Mouse (Mus musculus) hindbrain, embryonic 13.5 days (tissue): ENCODE results near the gene Rtbdn. TPM values are rescaled to one million over a fixed set of nuclear protein-coding genes. Genes with fewer than 3 reads are reported as not detected.

Source experiments
- ATAC-seq: fragments of 200-750 bp; cut with Nextera tagmentation; 2 replicates; pipeline ENCODE4 v1.8.0; 2017; ENCODE audit warnings: moderate TSS enrichment; ENCODE audit not compliant: low FRiP score
- H3K27ac ChIP-seq: fragments of 300-500 bp; sonication (generic); 2 replicates; pipeline ENCODE4 v1.5.1; 2015; ENCODE audit warnings: inconsistent platforms, mild to moderate bottlenecking, moderate library complexity
- H3K27me3 ChIP-seq: fragments of 300-500 bp; sonication (generic); 2 replicates; pipeline ENCODE4 v1.6.1; 2015; ENCODE audit warnings: mild to moderate bottlenecking, inconsistent platforms
- H3K36me3 ChIP-seq: fragments of 300-500 bp; sonication (generic); 2 replicates; pipeline ENCODE4 v1.6.1; 2015; ENCODE audit warnings: mild to moderate bottlenecking, inconsistent platforms
- H3K4me1 ChIP-seq: fragments of 300-500 bp; sonication (generic); replicated peaks from 2 replicates; pipeline ENCODE4 v1.6.1; 2015; ENCODE audit warnings: inconsistent platforms
- H3K4me2 ChIP-seq: fragments of 300-500 bp; sonication (generic); 2 replicates; pipeline ENCODE4 v1.6.1; 2015; ENCODE audit warnings: inconsistent platforms, mild to moderate bottlenecking, moderate library complexity
- H3K4me3 ChIP-seq: fragments of 300-500 bp; sonication (generic); 2 replicates; pipeline ENCODE4 v1.5.1; 2015; ENCODE audit warnings: mild to moderate bottlenecking, inconsistent platforms
- H3K9ac ChIP-seq: fragments of 300-500 bp; sonication (generic); 2 replicates; pipeline ENCODE4 v1.6.1; 2015; ENCODE audit warnings: mild to moderate bottlenecking, inconsistent platforms
- H3K9me3 ChIP-seq: fragments of 300-500 bp; sonication (generic); 2 replicates; pipeline ENCODE4 v1.6.1; 2016; ENCODE audit warnings: inconsistent platforms
- WGBS: fragments of 180-500 bp; shearing (Covaris S2); methylation state at CpG from one replicate; pipeline ENCODE4 v1.1.7; 2015; 5-methylcytosine and 5-hydroxymethylcytosine counted together
- polyA plus RNA-seq: library from polyadenylated mRNA; unstranded; fragments of >200 nt; fragmentation: Nextera tagmentation; extraction: Ambion mirVana; gene quantifications from 2 replicates; pipeline ENCODE4 v1.2.1, GENCODE M21; 2015

The Rtbdn gene
- polyA plus RNA-seq, 1 experiment from 2014 or later: 2.4 TPM

GRCm38 (mm10) chr8:84969241-84970134 lies 22.7 kb downstream of the Rtbdn start, which contains the start of the genes Gm49661, Prdx2 and Rnaseh2a:
TSS of gene Gm49661 (minus strand) at chr8:84969433.
TSS of gene Prdx2 (plus strand) at chr8:84969587.
TSS of gene Rnaseh2a (minus strand) at chr8:84969767.
- peak within 1 kb of the TSS; percentile 90 for H3K9ac ChIP-seq
- WGBS: under 1% methylated on average over 56 of the region's 56 CpGs

GRCm38 (mm10) chr8:84970135-84970790 lies 23.5 kb downstream of the Rtbdn start:
- peak overlapping the region; percentile 74 for H3K4me3 ChIP-seq
- ATAC-seq: no peak
- WGBS: 8% methylated on average over 21 of the region's 21 CpGs
- H3K4me1 ChIP-seq: peaks cover 57% of the 10 kb centered on the region
- peak overlapping the region; percentile 90 for H3K9ac ChIP-seq
- no peaks in the 10 kb centered on the region for H3K27me3 ChIP-seq
- peaks cover 41% of the 10 kb centered on the region for H3K36me3 ChIP-seq
- H3K27ac ChIP-seq: peak overlapping the region; percentile 91
- H3K9me3 ChIP-seq: no peaks in the 10 kb centered on the region
- peak overlapping the region; percentile 98 for H3K4me2 ChIP-seq

More at GRCm38 (mm10) chr8:84969241-84970134, 22.7 kb downstream of the Rtbdn start, which contains the start of the genes Gm49661, Prdx2 and Rnaseh2a:
- Histone ChIP-seq H3K4me1 (peaks cover 56% of the 10 kb centered on the region), H3K9me3 (no peaks in the 10 kb centered on the region), H3K27ac (peak within 1 kb of the TSS; percentile 91), H3K4me2 (peak within 1 kb of the TSS; percentile 98), H3K4me3 (peak within 1 kb of the TSS; percentile 74), H3K27me3 (no peaks in the 10 kb centered on the region), H3K36me3 (peaks cover 35% of the 10 kb centered on the region)
- ATAC-seq: peak; percentile 77

- H3K4me3 ChIP-seq: peak overlapping the region; percentile 74
- peaks cover 41% of the 10 kb centered on the region for H3K36me3 ChIP-seq
- H3K4me1 ChIP-seq: peaks cover 59% of the 10 kb centered on the region
- H3K9ac ChIP-seq: peak overlapping the region; percentile 90
- WGBS: 66% methylated on average over 5 of the region's 5 CpGs
- H3K9me3 ChIP-seq: no peaks in the 10 kb centered on the region
- H3K27ac ChIP-seq: peak overlapping the region; percentile 91
- peak overlapping the region; percentile 98 for H3K4me2 ChIP-seq
- no peaks in the 10 kb centered on the region for H3K27me3 ChIP-seq
- no peak for ATAC-seq
Measured at GRCm38 (mm10) chr8:84970913-84971312, 24.1 kb downstream of the Rtbdn start.

GRCm38 (mm10) chr8:84973079-84973478 lies 26.3 kb downstream of the Rtbdn start:
- Histone ChIP-seq H3K27ac (no peak overlapping the region), H3K36me3 (peaks cover 41% of the 10 kb centered on the region), H3K4me1 (peaks cover 66% of the 10 kb centered on the region), H3K4me3 (no peak overlapping the region), H3K9me3 (no peaks in the 10 kb centered on the region), H3K4me2 (no peak overlapping the region), H3K9ac (no peak overlapping the region), H3K27me3 (peaks cover 12% of the 10 kb centered on the region)
- WGBS: 93% methylated on average over 1 of the region's 1 CpGs
- ATAC-seq: no peak

- Histone ChIP-seq H3K9ac (0 out of 2 replicates have a peak overlapping the region, but pooled peaks have one; percentile 44), H3K27ac (peak overlapping the region; percentile 9; the same call in 1 of the 2 replicates), H3K36me3 (peaks cover 41% of the 10 kb centered on the region), H3K4me3 (no peak overlapping the region), H3K4me1 (peaks cover 67% of the 10 kb centered on the region), H3K27me3 (peaks cover 13% of the 10 kb centered on the region), H3K4me2 (no peak overlapping the region), H3K9me3 (no peaks in the 10 kb centered on the region)
- WGBS: 61% methylated on average over 4 of the region's 4 CpGs
- ATAC-seq: no peak
Measured at GRCm38 (mm10) chr8:84973803-84974542, 27.2 kb downstream of the Rtbdn start.

- peaks cover 13% of the 10 kb centered on the region for H3K27me3 ChIP-seq
- 0 out of 2 replicates have a peak overlapping the region, but pooled peaks have one; percentile 9 for H3K27ac ChIP-seq
- no peaks in the 10 kb centered on the region for H3K9me3 ChIP-seq
- 83% methylated on average over 8 of the region's 8 CpGs for WGBS
- H3K36me3 ChIP-seq: peaks cover 41% of the 10 kb centered on the region
- H3K4me1 ChIP-seq: peaks cover 73% of the 10 kb centered on the region
- H3K4me2 ChIP-seq: no peak overlapping the region; the same call in 1 of the 2 replicates
- H3K9ac ChIP-seq: no peak overlapping the region
- H3K4me3 ChIP-seq: no peak overlapping the region
- no peak for ATAC-seq
Measured at GRCm38 (mm10) chr8:84974543-84975142, 27.9 kb downstream of the Rtbdn start.

GRCm38 (mm10) chr8:84975434-84975833 lies 28.6 kb downstream of the Rtbdn start:
- Histone ChIP-seq H3K9ac (no peak overlapping the region), H3K36me3 (peaks cover 41% of the 10 kb centered on the region), H3K27me3 (peaks cover 17% of the 10 kb centered on the region), H3K4me1 (peaks cover 79% of the 10 kb centered on the region), H3K9me3 (no peaks in the 10 kb centered on the region), H3K4me2 (peak overlapping the region; percentile 91; the same call in 1 of the 2 replicates), H3K27ac (peak overlapping the region; percentile 62), H3K4me3 (no peak overlapping the region)
- no peak for ATAC-seq
- WGBS: 36% methylated on average over 7 of the region's 7 CpGs

GRCm38 (mm10) chr8:84976031-84976762 lies 29.4 kb downstream of the Rtbdn start:
- H3K4me3 ChIP-seq: peak overlapping the region; percentile 52
- ATAC-seq: peak; percentile 76
- peak overlapping the region; percentile 62 for H3K27ac ChIP-seq
- peak overlapping the region; percentile 91 for H3K4me2 ChIP-seq
- peaks cover 24% of the 10 kb centered on the region for H3K27me3 ChIP-seq
- no peaks in the 10 kb centered on the region for H3K9me3 ChIP-seq
- WGBS: 2% methylated on average over 61 of the region's 61 CpGs
- peak overlapping the region; percentile 74 for H3K9ac ChIP-seq
- peaks cover 35% of the 10 kb centered on the region for H3K36me3 ChIP-seq
- peaks cover 79% of the 10 kb centered on the region for H3K4me1 ChIP-seq

- Histone ChIP-seq H3K4me2 (peak overlapping the region; percentile 91), H3K27me3 (peaks cover 31% of the 10 kb centered on the region), H3K4me1 (peaks cover 79% of the 10 kb centered on the region), H3K4me3 (peak overlapping the region; percentile 52), H3K36me3 (peaks cover 28% of the 10 kb centered on the region), H3K27ac (peak overlapping the region; percentile 62), H3K9me3 (no peaks in the 10 kb centered on the region), H3K9ac (peak overlapping the region; percentile 74)
- ATAC-seq: no peak
- 3% methylated on average over 25 of the region's 25 CpGs for WGBS
Measured at GRCm38 (mm10) chr8:84976763-84977434, 30.1 kb downstream of the Rtbdn start.

- Histone ChIP-seq H3K27ac (peak overlapping the region; percentile 77), H3K4me3 (peak overlapping the region; percentile 52), H3K4me2 (peak overlapping the region; percentile 91), H3K36me3 (peaks cover 21% of the 10 kb centered on the region), H3K27me3 (peaks cover 38% of the 10 kb centered on the region), H3K4me1 (peaks cover 79% of the 10 kb centered on the region), H3K9me3 (no peaks in the 10 kb centered on the region), H3K9ac (peak overlapping the region; percentile 74)
- WGBS: under 1% methylated on average over 70 of the region's 70 CpGs
- no peak for ATAC-seq
Measured at GRCm38 (mm10) chr8:84977435-84978247, 30.9 kb downstream of the Rtbdn start.
